Mouse (Mus musculus): ENCODE measurements at regions not wholly inside any gene's neighbourhood (a gene's known extent, or its start where the extent isn't known, plus 50 kb on each side); places are given as distances from the start of the nearest gene placed in this dataset.

DNA sequence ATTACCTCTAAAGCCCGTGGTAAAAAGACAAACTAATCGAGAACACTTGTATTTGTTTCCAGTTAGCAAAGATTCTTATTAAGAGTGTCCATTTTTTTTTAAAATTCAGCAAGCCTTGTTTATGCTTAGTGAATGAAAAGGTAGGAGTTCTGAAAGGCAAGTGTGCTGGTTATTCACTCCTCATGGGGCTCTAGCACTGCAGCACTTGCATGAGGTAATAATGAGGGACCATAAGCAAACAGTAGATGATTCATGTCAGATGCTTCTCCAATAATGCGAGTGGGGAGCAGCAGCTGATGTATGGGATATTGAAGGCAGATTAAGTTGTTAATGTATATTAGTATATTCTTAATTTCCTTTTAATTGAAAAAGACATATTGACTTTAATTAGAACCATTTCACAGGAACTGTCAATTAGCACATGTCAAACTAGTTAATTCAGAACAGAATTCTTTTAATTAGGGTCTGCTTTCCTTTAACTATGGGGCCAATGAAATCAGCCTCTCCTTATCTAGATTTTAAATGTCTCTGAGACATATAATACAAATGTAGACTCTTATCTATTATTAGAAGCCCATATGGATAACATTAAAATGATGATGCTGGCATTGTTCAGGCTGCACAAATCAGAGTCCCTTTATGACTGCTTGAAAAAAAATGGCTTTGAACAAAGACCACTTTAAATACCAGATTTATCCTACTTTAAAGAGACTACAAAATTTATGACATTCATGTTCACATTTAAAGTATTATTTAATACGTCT, 125.1 kb upstream of the Nr2f1 start:
- TF ChIP-seq GATA1 (IDR thresholded peaks at IDR 0.05; ENCODE audit: borderline replicate concordance, low read length) (no peak), FLI1 (IDR thresholded peaks at IDR 0.05; ENCODE audit: low read length) (no peak)

Measured in megakaryocyte, embryonic 14.5 days (primary cell).